Mouse (Mus musculus) 3T3-L1 (cell line): ENCODE measurements around the gene Brip1.

Experiments used
- DNase-seq: peaks from one replicate; pipeline ENCODE4 v3.0.0-alpha.2; 2015; ENCODE audit warnings: low read depth, low spot score

The Brip1 gene

DNA sequence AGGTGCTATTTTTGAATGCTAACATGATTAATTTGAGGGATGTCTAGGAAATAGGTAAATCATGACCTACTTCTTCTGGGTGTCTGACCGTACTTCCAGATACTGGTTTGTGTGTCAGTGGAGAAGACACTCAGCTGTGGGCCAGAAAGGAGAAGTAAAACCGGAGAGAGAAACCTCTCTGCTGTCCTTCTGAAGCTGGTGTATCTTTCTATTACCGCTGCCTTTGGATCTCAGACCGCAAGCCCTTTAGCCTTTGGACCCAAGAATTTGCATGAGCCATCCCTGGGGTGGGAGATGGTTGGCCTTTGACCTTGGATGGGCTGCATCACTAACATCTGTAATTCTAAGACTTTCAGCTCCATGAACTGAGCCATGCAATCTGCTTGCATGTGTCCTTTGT lies 93.7 kb downstream of the Brip1 start:
- no peak for DNase-seq

DNA sequence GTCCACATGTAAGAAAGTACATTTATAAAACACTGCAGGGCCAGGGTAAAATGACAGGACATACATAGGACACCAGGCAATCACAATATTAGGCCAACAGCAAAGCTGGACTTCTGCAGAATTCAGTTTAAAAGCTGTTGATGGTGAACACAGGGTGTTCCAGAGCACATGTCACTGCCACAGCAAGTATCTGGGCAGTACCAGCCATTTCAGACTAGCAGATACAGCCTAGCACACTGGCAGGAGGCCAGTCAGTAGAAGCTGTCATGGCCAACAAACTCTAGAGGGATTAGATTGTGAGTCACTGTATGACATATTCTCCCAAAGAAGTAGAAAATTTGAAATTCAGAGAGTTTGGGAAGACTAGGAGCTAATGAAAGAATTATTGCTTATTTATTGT lies 94.4 kb downstream of the Brip1 start:
- peak; percentile 53 for DNase-seq

DNA sequence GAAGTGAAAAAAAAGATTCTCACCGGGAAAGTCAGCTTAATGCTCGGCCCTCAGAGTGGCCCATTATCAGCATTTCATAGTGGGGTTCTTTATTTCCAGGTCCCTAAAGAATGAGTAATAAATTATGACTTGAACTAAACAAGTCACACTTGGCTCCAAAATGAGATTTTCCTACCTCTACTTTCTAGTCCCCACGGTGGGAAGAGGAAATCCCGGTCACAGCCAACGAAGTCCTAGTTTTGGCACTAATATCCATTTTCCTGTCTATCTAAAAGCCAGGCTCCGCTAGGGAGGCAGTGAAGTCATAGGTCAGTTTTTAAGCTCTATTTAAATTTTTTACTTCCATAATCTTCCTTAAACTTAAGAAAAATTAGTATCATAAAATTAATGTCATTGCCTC lies 99.8 kb downstream of the Brip1 start:
- no peak for DNase-seq

DNA sequence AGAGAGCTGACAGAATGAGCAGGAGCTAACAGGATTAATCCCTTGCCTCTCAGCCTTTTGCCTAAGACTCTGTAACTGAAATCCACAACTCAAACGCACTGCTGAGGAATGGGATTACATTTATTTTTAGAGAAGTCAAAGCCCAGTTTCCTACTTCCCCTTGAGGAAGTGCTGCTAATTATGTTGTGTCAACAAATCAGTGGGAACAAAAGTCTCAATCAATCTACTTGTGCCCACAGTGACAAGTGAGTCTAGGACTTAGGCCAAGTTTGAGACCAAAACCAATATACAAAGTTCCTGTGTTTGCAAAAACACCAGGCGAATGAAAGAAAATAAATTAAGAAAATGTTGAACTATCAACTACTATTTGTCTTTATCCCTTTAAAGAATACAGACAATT lies 101.7 kb downstream of the Brip1 start:
- DNase-seq: no peak

DNA sequence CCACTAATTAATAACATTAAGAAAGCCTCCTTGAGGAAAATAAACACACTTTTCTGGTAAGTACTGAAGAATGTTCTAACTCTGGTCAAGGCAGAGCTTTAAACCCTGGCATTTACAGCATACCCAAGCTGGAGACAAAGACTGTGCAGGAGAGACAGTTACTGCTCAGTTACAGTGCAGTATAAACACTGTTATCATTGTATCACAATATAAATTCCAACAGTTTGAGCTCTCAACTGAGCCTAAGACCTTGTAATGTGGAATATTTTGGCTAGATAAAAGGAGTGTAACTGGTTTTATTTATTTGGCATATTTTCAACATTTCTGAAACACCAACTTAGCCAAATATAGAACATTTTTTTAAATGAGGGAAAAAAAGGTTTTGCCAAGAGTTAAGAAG lies 112.2 kb downstream of the Brip1 start:
- DNase-seq: no peak

DNA sequence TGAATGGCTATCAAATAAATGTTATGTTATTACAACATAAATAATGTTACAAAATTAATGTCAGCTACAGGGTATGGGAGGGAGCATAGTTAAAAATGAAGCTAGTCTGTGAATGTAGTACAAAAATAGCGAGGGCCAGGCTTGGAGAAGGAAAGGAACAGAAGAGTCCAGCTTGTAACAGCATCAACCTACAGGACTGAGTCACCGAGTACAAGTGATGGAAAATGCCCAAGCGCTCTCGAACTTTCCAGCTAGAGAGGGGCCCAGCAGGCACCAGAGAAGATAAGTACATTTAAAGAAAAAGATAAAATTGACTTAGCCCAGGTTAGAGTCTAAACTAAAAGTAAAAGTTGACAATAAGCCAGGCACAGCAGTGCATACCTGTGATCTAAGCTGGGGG lies 116.5 kb downstream of the Brip1 start:
- no peak for DNase-seq

DNA sequence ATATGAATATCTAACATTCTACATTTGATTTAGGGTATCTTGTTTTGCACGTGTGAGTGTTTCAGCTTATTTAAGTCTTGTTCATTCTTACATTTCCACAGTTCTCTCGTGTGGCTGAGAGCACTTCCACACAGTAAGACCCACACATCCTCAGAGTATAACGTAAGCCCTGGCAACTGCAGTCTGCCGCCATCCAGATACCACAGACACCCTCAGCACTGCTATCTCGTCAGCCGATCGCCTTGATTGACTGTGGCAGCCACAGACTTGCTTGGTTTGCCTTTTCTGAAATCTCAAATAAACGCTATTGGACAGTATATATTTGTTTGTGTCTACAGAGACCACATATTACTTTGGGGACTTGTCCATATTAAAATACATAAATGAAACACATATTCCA lies 123.0 kb downstream of the Brip1 start:
- DNase-seq: no peak

DNA sequence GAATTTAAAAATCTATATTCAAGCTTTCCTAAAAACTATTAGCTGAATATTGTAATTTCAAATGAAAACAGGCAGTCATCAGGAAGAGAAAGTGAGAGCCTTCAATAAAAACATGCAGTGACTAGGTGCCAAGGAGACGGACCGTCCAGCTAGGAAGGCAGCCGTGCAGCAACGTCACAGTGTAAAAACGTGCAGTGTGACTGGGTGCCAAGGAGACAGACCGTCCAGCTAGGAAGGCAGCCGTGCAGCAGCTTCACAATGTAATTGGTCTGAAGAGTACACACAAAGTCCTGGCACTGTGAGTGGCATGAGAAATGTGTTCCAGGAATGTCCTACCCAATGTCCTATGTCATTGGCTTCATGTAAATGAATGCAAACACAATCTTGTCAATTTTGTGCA lies 124.0 kb downstream of the Brip1 start:
- DNase-seq: no peak

DNA sequence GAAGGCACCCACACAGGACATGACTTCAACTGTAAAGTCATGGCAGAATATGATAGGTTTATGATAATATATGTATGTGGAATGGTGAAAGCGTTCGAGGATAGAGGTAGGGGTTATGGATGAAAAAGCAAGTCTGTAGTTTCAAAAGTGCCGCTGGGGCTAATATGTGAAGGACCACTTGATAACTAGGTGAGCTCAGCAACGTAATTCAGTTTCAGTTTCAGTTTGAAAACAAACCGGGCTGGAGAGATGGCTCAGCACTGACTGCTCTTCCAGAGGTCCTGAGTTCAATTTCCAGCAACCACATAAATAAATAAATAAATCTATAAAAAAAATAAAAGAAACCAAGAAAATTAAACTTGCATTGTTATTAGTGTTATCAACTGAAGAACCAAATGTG lies 124.6 kb downstream of the Brip1 start:
- DNase-seq: no peak

DNA sequence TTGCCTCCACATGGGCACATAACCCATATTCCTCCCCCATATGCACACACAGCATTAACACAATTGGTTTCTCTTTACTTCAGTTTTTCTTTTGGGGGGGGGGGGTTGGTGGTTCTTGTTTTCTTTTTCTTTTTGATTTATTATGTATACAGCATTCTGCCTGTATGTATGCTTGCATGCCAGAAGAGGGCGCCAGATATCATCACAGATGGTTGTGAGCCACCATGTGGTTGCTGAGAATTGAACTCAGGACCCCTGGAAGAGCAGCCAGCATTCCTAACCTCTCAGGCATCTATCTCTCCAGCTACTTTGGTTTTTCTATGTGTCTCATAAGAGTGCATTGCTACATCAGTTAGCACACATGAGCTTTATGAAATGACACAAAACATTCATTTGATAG lies 125.6 kb downstream of the Brip1 start:
- no peak for DNase-seq

DNA sequence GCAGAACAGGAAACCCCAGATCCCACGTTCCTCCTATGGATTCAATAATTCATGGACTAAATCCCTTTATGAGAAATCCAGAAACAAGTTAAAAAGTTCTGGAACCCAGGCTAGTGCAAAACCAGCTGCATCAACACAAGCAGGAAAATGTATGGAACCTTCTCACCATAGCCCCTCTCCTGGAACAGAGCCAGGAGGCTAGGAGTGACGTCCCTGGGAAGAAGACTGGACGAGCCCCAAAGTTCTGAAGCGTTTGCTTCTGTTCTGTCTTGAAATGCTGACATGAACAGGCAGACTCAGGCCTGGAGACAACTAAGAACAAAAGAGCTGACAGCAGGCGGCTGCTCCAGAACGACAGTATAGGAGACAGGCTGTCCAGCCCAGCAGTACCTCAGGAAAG lies 132.3 kb downstream of the Brip1 start:
- DNase-seq: no peak

DNA sequence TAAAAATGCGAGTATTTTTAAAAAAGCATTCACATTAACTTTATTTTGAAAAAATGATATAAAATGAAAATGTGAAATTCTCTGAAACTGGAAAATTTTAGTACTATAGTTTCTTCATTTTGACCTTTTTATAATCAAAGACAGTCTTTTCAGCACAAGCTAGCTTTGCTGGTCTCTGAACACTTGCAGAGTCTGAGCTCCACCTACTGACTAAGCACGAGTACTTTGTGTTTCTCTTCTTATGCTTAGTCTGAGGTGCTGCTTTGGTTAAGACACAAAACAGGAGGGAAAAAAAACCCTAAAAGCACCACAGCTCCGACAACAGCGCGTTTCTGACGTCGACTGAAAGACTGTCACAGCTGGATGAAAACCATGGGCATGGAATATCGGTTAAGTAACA lies 133.8 kb downstream of the Brip1 start:
- peak; percentile 64 for DNase-seq

DNA sequence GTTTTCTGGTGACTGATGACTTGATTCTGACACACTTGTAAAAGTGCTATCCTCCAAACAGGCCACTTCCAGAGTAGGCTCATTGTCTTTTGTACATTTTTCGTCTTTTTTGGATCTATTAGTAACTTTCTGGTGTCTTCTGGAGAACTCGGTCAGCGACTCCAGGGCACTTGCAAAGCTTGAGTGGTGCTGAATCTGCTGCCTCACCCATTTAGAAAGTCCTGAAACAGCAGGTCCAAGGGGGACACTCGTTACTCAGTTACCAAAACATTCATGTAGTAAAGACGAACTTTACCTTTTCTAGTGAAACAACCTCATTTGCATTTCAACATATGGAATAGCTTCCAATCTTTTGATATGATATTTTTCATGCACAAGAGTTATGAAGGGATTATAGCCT lies 136.1 kb downstream of the Brip1 start:
- no peak for DNase-seq

DNA sequence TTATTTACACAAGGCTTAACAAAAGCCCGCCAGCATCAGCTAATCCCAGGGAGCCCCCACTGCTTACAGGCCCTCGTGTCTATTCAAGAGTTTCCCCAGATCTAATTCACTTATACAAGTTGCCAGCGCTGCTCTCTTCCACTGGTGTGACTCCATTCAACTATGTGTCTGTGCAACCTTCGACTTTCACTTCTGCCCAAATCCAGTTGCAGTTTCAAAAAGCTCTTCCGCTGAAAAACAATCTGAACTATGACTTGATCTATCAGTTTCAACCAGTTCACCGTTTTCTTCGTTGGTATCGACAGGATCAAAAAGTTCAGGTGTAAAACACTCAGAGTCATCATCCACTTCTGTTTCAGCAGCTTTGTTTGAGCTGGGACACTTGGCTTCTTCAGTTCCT lies 139.8 kb downstream of the Brip1 start:
- no peak for DNase-seq

DNA sequence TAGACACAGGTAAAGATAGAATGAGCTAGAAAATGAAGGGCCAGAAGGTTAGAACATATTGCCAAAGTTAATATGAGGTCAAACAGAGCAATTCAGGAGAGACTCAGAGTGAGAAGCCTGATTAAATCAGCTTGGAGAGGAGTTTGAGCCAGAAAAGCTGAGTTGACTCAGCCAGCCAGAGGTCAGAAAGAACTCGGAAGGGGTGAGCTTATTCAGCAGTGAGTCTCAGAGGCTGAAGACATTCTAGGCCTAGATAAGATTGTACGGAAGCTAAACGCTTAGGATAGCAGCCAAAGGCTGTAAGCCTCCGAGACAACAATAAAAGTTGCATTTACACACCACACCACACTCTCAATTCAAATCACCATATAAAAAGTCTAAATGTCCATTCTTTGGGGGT lies 141.9 kb downstream of the Brip1 start:
- DNase-seq: peak; percentile 74

DNA sequence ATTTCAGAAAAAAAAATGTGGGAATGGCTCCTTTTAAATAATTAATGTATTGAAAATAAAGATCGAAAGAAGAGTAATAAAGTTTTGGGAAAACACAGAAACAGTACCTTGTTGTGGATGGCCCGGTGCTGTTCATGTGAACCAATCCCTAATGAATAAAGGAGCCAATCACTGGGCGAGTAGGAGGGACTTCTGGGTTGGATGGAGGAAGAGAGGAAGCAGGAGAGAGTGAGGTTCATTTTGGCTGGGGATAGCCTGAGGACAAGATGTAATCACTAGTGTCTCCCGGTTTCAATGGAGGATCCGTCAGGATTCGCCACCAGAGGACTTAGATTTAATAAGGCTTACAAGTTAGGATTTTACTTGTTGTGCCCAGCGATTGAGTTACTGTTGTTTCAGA lies 145.2 kb downstream of the Brip1 start:
- DNase-seq: no peak

DNA sequence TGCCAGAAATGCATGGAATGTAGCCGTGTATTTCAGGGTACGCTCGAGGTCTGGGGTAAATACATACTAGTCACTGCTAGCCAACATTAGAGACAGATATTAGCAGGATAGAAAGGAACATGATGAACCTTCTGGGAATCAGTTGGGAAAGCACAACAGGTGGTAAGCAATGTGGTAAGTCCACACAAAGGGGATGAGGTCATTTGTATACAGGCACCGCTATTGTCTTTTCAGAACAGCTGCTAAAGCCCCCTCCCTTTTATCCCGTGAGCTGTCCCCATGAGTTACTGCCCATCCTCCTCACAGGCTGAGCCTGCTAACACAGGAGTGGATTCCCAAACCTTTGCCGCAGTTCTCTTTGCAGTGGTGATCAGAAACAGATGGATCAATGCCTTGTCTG lies 149.6 kb downstream of the Brip1 start:
- DNase-seq: peak; percentile 64

DNA sequence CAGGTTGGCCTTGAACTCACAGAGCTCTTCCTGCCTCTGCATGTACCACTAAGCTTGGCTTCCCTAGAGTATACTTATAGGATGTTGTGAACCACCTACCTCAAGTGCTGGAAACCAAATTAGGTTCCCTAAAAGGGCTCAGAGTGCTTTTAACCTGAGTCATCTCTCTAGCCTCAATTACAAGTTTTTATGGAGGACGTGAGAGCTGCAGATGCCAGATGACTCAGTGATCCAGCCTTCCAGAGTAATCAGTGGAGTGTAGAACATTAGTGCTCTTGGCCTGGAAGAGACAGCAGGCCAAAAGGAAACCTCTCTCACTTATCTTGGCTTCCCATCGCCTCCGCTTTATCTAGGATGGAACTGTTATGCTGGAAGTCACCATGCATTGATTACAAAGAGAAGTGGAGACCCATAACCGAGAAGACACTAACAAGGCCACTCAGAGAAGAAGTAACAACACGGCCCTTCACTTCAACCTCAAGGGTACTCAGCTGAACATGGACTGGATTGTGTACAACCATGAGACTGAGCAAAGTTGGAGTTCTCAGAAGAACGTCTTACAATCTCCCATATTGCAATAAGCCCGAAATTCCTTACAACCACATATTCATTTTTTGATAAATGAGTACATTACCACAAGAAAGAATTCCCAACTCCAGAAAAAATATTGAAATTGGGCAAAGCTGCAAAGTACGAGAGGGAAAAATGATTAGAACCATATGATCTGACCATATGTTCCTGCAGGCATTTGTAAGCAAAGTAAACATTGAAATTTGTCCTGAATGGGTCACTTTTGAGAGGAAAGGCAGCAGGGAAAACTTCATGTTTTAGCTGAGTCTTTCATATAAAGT lies 150.3 kb downstream of the Brip1 start:
- DNase-seq: peak; percentile 97

DNA sequence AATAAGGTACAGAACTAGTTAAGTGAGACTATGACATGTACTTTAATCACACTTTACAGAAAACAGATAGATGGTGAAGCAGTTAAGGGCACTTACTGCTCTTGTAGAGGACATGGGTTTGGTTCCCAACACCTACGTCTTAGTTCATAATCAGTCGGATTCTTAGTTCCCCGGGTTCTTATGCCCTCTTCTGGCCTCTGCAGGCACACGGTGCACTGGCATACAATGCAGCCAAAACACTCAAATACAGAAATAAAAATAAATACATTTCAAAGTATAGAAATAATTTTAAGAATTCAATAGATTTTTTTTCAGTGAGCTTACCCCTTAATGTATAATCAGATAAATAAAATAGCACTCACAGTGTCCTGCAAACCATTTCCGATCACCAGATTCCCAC lies 161.0 kb downstream of the Brip1 start:
- DNase-seq: no peak

DNA sequence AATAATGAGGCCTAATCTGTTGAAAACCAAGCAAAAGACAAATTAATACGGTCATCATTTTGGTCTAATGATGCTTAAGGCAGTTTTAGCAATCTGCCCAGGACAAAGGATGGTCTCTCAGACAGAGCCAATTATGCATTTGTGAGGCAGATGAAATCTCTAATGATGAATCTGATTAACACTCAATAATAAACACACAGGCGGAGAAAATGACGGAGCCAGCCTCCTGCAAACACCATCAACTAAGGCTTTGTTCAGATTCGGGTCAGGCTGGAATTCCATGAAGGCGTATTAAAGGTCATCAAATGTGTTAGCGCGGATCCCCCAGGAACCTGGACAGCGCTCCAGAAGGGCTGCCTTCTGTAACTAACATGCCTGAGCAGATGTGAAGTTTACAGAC lies 161.6 kb downstream of the Brip1 start:
- no peak for DNase-seq

DNA sequence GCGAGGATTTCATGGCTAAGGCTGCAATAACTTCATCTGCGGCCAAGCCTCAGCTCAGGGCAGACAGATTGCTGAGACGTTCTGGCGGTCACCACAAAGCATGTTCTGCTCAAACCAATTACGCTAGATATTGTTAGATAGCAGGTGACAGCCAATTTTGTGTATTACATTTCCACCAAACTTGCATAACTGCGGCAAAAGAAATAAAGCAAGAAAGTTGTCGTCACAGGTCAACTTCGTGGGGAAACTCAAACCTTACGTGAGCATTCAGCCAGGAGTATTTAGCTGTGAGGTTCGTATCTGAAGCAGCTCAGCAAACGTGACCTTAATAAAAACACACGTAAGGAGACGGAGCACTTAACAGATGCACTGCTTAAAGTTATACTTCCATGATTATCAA lies 162.3 kb downstream of the Brip1 start:
- DNase-seq: no peak

DNA sequence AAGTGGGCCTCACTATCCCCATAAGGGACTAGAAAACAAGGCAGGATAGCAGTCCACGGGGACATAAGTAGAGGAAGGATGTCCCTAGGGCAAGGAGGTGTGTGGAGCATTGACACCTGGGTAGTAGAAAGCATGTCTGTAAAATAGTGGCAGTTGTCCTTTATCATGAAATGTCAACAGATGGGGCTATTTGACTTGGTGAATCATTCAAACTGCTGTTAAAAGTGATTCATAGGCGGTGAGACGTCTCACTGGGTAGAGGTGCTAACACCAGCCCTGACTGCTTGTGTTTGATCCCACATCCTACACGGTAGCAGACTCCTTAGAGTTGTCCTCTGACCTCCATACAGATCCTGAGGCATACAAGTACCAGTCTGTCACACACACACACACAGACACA lies 168.1 kb downstream of the Brip1 start:
- peak; percentile 59 for DNase-seq

DNA sequence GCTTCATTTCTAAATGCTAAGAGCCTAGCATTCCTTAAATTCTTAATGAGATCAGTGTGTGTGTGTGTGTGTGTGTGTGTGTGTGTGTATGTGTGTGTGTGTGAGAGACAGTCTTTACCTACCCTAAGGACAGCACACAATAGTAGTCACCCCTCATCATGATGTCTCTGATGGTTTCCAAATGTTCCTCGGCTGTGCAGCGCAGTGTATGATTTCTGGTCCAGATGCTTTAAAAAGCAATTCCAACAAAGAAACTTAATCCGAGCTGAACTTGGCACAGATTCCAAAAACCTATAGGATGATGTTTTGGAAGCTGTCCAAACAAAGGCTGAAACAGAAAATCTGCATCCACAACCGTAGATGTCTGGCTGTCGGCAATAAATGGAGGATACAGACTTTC lies 173.0 kb downstream of the Brip1 start:
- DNase-seq: no peak
